Mouse (Mus musculus) midbrain, embryonic 11.5 days (tissue): ENCODE data around the gene BC030499. TPM values are rescaled to one million over a fixed set of nuclear protein-coding genes. Genes with fewer than 3 reads are reported as not detected.

ENCODE experiments used
- ATAC-seq: fragments of 200-750 bp; cut with Nextera tagmentation; 2 replicates; pipeline ENCODE4 v1.8.0; 2017; ENCODE audit warnings: moderate TSS enrichment, moderate library complexity; ENCODE audit not compliant: low FRiP score
- DNase-seq: peaks from one replicate; pipeline ENCODE4 v3.0.0; 2015; ENCODE audit warnings: low spot score; ENCODE audit errors: missing footprints
- H3K27ac ChIP-seq: fragments of 300-500 bp; sonication (generic); 2 replicates; pipeline ENCODE4 v1.5.1; 2014; ENCODE audit warnings: low read depth, low read length
- H3K27me3 ChIP-seq: fragments of 300-500 bp; sonication (generic); 2 replicates; pipeline ENCODE4 v1.6.1; 2014; ENCODE audit warnings: mild to moderate bottlenecking, low read length, moderate library complexity, mixed read lengths; ENCODE audit not compliant: control insufficient read depth, insufficient read depth
- H3K36me3 ChIP-seq: fragments of 300-500 bp; sonication (generic); 2 replicates; pipeline ENCODE4 v1.6.1; 2014; ENCODE audit warnings: mild to moderate bottlenecking, low read length, moderate library complexity, mixed read lengths; ENCODE audit not compliant: control insufficient read depth, insufficient read depth
- H3K4me1 ChIP-seq: fragments of 300-500 bp; sonication (generic); 2 replicates; pipeline ENCODE4 v1.6.1; 2014; ENCODE audit warnings: low read length; ENCODE audit not compliant: control insufficient read depth, insufficient read depth
- H3K4me2 ChIP-seq: fragments of 300-500 bp; sonication (generic); 2 replicates; pipeline ENCODE4 v1.6.1; 2014; ENCODE audit warnings: mild to moderate bottlenecking, moderate library complexity
- H3K4me3 ChIP-seq: fragments of 300-500 bp; sonication (generic); 2 replicates; pipeline ENCODE4 v1.5.1; 2014; ENCODE audit warnings: low read depth, low read length
- H3K9ac ChIP-seq: fragments of 300-500 bp; sonication (generic); 2 replicates; pipeline ENCODE4 v1.6.1; 2014; ENCODE audit warnings: low read length
- H3K9me3 ChIP-seq: fragments of 300-500 bp; sonication (generic); 2 replicates; pipeline ENCODE4 v1.6.1; 2016; ENCODE audit warnings: low read length; ENCODE audit not compliant: control insufficient read depth
- WGBS: fragments of 180-500 bp; shearing (Covaris S2); extraction: QIAGEN DNeasy Blood & Tissue Kit; methylation state at CpG from one replicate; pipeline ENCODE4 v1.1.7; 2014; 5-methylcytosine and 5-hydroxymethylcytosine counted together
- polyA plus RNA-seq: library from polyadenylated mRNA; unstranded; fragments of >200 nt; fragmentation: Nextera tagmentation; extraction: Ambion mirVana; gene quantifications from 2 replicates; pipeline ENCODE4 v1.2.1, GENCODE M21; 2014

Gene BC030499
- polyA plus RNA-seq, 1 experiment from 2014 or later = 0.27 TPM

DNA sequence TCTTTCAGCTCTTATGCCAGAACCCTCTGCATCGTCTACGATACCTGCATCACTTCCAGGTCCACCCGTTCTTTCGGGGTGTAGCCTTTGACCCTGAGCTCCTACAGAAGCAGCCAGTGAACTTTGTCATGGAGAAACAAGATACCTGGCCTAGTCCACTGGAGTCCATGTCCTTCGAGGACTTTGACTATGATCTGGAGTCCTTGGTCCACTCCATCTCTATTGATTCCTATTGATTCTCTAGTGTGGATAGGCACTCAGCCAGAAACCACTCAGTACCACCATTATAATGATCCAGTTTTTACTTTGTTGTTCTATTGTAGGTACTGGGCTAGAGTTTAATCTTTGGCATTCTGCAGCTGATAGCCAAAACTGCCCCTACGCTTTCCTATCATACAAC is 3.9 kb downstream of the BC030499 start:
- Histone ChIP-seq H3K27me3 (no peaks in the 10 kb centered on the region), H3K36me3 (no peaks in the 10 kb centered on the region), H3K4me1 (no peaks in the 10 kb centered on the region), H3K4me3 (no peak overlapping the region), H3K9me3 (no peaks in the 10 kb centered on the region), H3K9ac (no peak overlapping the region), H3K4me2 (no peak overlapping the region), H3K27ac (no peak overlapping the region)
- WGBS = 96% methylated on average over 6 of the region's 6 CpGs
- no peak for ATAC-seq
- DNase-seq = no peak

DNA sequence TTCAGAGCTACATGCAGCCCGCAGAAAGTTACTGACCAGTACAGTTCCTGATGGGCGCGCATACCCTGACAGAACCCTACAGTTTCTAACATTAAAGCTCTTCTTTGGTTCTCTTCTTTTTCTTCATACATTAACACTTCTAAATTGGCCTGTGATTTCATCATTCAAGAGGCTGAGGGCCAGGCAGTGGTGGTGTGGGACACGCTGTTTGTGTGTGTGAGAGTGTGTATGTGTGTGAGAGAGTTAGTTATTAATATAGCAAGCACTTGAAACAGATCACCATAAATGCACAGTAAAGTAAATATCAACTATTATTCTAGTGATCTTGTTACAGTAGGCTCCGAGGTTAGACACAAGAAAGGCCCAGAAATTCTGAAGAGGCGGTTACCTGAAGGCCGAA is 10.3 kb downstream of the BC030499 start:
- Histone ChIP-seq H3K9ac (peak overlapping the region; percentile 36), H3K4me2 (peak overlapping the region; percentile 69), H3K4me1 (peaks cover 6% of the 10 kb centered on the region; the same call in 1 of the 2 replicates), H3K9me3 (no peaks in the 10 kb centered on the region), H3K4me3 (peak overlapping the region; percentile 86), H3K27ac (no peak overlapping the region; the same call in none of the 2 replicates), H3K27me3 (no peaks in the 10 kb centered on the region), H3K36me3 (peaks cover 20% of the 10 kb centered on the region)
- DNase-seq (no peak), ATAC-seq (peak; percentile 48)
- WGBS = 76% methylated on average over 7 of the region's 7 CpGs

DNA sequence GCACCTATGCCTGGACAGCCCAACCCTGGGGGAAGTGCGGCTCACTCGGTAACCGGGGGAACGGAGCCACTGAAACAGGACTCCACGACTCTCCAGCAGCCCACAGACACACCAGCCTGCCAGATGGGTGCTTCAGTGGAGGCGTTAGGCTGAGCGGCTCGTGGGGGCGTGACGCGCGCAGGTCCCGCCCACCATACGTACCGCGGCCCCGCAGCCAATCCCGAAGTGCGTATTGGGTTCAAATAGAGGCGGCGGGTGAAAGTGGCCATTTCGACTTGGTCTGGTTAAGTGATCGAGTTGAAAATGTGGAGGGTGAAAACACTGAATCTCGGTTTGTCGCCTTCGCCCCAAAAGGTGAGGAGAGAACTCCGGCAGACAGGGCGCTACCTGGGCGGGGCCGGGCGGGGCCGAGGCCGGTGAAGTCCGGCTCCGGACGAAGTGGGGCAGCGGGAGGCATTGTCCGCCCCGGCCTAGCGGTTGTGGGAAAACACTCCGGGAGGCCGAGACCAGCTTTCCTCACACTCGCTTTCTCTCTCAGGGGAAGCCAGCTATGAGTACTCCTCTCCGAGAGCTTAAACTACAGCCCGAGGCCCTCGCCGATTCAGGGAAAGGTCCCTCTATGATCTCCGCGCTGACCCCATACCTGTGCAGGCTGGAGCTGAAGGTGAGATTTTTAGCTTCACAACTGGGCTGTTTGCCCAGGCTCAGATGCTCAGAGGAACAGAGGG is 10.9 kb downstream of the BC030499 start, which contains the start of gene Spag5:
TSS of gene Spag5 (plus strand) at position 173 of the 728 bp plus-strand sequence.
- H3K9ac ChIP-seq = peak within 1 kb of the TSS; percentile 83

DNA sequence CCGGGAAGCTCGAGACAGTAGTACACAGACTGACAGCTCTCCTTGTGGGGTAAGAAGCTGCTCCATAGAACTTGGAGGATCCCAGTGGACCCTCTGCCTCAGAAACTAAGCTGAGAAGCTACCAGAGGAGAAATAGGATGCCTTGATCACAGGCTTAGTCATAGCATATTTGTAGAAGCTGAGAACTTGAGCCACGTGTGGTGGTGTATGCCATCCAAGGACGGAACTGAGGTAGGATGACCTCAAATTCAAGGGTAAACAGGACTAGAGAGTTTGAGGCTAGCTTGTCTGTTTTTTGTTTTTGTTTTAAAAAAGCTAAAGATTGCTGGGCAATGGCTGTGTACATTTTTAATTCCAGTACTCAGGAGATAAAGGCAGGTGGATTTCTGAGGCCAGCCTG is 14.6 kb downstream of the BC030499 start:
- DNase-seq (no peak), ATAC-seq (no peak)
- Histone ChIP-seq H3K36me3 (peaks cover 31% of the 10 kb centered on the region), H3K27ac (no peak overlapping the region), H3K9ac (no peak overlapping the region), H3K9me3 (no peaks in the 10 kb centered on the region), H3K4me3 (no peak overlapping the region), H3K4me1 (peaks cover 8% of the 10 kb centered on the region; the same call in 1 of the 2 replicates), H3K27me3 (no peaks in the 10 kb centered on the region), H3K4me2 (no peak overlapping the region)
- 96% methylated on average over 4 of the region's 4 CpGs for WGBS

More for the DNA sequence above, 10.9 kb downstream of the BC030499 start, which contains the start of gene Spag5:
- Histone ChIP-seq H3K27ac (peak within 1 kb of the TSS; percentile 51), H3K4me3 (peak within 1 kb of the TSS; percentile 86), H3K9me3 (no peaks in the 10 kb centered on the region), H3K4me2 (peak within 1 kb of the TSS; percentile 69), H3K4me1 (peaks cover 6% of the 10 kb centered on the region; the same call in 1 of the 2 replicates), H3K36me3 (peaks cover 20% of the 10 kb centered on the region), H3K27me3 (no peaks in the 10 kb centered on the region)
- under 1% methylated on average over 49 of the region's 49 CpGs for WGBS
- DNase-seq (peak; percentile 99), ATAC-seq (peak; percentile 99)

DNA sequence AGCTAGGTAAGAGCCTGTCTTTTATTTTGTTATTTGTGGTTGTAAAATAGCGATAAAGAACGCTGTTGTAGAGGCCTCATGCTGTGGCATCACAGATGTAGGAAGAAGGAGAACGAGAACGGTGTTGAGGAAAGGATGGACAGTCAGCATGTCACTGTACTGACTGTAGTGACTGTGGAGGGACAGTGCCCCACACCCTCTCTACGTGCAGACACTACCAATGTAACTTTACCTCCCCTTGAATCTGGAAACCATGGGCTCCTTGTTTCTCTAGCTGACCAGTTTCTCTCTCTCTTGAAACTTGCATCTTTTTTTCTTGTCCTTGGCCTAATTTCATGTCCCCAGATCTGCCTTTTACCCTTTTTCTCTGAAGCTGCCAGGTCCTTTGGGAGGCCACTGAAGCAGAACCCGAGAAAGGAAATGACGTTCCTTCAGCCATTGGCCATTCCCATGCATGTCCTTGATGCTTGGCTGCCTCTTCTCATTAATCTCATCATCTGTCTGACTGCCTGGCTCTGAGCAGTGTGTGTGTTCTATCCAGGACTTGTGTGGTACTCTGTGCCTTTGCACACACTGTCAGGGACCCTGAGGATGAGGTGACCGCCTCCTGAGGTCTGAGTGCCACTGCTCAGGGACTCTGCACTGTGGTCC is 20.3 kb downstream of the BC030499 start:
- H3K27ac ChIP-seq = no peak overlapping the region

DNA sequence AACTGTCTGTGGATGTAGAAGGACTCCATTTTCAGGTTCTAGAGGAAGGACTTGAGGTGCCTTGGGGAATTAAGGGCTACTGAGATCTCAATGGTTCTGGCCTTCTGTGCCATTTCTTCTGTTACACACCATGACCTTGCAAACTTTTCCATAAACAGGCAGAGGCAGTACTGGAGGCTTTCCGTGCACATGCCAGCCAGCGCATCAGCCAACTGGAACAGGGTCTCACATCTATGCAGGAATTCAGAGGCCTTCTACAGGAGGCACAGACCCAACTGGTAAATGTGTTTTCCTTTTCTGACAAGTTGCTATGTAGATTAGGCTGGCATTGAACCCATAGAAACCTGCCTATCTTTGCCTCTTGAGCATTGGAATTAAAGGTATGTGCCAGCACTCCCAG is 23.0 kb downstream of the BC030499 start:
- Histone ChIP-seq H3K36me3 (peaks cover 38% of the 10 kb centered on the region), H3K4me1 (no peaks in the 10 kb centered on the region), H3K4me2 (no peak overlapping the region), H3K27me3 (no peaks in the 10 kb centered on the region), H3K27ac (no peak overlapping the region), H3K9me3 (no peaks in the 10 kb centered on the region), H3K4me3 (no peak overlapping the region), H3K9ac (no peak overlapping the region)
- WGBS = 96% methylated on average over 2 of the region's 2 CpGs
- ATAC-seq (no peak), DNase-seq (no peak)

More for the DNA sequence above, 20.3 kb downstream of the BC030499 start:
- no peak overlapping the region for H3K4me3 ChIP-seq
- H3K9ac ChIP-seq = no peak overlapping the region
- H3K36me3 ChIP-seq = peaks cover 34% of the 10 kb centered on the region
- DNase-seq = no peak
- H3K27me3 ChIP-seq = no peaks in the 10 kb centered on the region
- WGBS = 83% methylated on average over 8 of the region's 8 CpGs
- no peak for ATAC-seq
- H3K9me3 ChIP-seq = no peaks in the 10 kb centered on the region
- no peak overlapping the region for H3K4me2 ChIP-seq
- 0 out of 2 replicates have a peak, but pooled peaks cover 2% of the 10 kb centered on the region for H3K4me1 ChIP-seq

DNA sequence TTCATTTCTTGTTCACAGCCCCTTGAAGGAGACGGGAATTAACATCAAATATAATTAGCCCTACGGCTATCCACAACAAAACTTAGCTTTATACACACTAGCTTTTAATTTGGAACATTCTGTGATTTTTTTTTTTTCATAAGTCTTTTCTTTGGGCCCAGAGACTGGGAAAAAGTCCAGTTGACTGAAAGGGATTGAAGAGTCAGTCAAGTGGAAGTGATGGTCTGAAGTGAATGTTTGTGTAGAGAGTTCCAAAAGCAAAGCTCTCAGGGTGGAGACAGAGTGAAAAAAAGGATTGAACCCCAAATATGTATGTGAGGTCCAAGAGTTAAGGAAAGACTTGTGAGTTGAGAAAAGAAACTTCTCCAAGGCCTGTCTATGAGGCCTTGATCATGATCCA is 27.8 kb downstream of the BC030499 start:
- H3K4me2 ChIP-seq = no peak overlapping the region
- peaks cover 52% of the 10 kb centered on the region for H3K36me3 ChIP-seq
- DNase-seq (peak; percentile 57), ATAC-seq (no peak)
- no peaks in the 10 kb centered on the region for H3K9me3 ChIP-seq
- no peak overlapping the region for H3K9ac ChIP-seq
- H3K27ac ChIP-seq = no peak overlapping the region
- 95% methylated on average over 2 of the region's 2 CpGs for WGBS
- no peaks in the 10 kb centered on the region for H3K27me3 ChIP-seq
- H3K4me1 ChIP-seq = no peaks in the 10 kb centered on the region
- no peak overlapping the region for H3K4me3 ChIP-seq

DNA sequence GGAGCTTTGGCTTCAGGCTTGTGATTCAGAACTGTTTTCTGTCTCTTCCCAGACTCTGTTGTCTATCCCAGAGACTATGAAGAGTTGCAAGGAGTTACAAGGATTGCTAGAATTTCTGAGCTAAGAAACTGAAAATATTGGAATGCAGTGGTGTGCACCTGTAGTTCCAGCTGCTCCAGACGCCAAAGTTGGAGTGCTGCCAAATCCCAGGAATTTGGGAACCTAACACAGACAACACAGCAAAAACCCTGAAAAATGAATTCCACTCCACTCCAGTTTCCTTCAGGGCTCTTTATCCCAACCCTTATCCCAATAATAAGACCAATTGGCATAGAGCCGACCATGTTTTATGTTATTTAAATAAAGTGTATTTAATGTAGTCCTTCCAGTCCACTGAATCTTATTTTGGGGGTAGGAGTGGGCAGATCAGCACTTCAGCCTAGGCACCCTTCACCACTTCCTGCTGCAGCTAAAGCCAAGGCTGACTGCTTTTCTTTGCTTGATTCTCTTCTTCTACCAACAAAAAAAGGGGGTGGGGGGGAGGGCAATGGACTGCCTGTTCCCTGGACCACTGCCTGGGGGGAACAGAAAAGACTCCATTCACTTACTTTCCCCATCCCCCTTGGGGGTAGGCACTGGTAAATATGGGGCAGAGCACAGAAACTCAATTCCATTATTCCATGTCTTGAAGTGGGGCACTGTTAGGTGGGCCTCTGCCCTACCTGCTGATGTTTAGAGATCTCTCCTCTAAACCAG is 31.6 kb downstream of the BC030499 start:
- H3K27ac ChIP-seq = no peak overlapping the region
- 85% methylated on average over 2 of the region's 2 CpGs for WGBS
- no peaks in the 10 kb centered on the region for H3K4me1 ChIP-seq
- no peaks in the 10 kb centered on the region for H3K9me3 ChIP-seq
- H3K4me3 ChIP-seq = no peak overlapping the region
- H3K9ac ChIP-seq = no peak overlapping the region
- H3K4me2 ChIP-seq = no peak overlapping the region
- H3K27me3 ChIP-seq = no peaks in the 10 kb centered on the region
- ATAC-seq (no peak), DNase-seq (no peak)
- peaks cover 30% of the 10 kb centered on the region for H3K36me3 ChIP-seq
